Mouse (Mus musculus): ENCODE results near the gene Miga1. TPM values are rescaled to one million over a fixed set of nuclear protein-coding genes. Genes with fewer than 3 reads are reported as not detected.

Miga1 gene
- total and polyA plus RNA-seq, 2 experiments = 0.94 to 2.2 TPM

DNA sequence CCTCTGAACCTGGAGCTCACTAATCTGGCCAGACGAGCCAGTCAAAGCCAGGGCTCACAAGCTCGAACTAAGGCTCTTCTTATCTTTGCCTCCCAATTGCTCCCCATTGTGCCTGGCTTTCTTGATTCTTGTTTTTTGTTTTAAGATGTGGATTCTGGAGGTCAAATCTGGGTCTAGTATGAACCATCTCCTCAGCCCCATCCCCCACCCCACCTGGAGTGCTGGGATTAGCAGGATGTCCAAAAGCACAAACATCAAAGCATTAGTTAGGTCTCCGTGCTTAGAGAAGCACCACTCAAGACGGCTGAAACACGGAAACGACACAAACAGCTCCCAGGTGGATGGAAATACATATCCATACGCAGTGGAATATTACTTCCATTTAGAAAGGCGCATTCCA is 4.1 kb downstream of the Miga1 start:
- Histone ChIP-seq H3K36me3 (ENCODE audit: control insufficient read depth, insufficient read depth, low read length) (no peaks in the 10 kb centered on the region), H3K79me2 (ENCODE audit: control insufficient read depth, insufficient read depth, low read length) (no peaks in the 10 kb centered on the region), H3K27ac (replicated peaks; ENCODE audit: insufficient read depth, low read depth, low read length) (no peak overlapping the region), H3K27me3 (ENCODE audit: control insufficient read depth, insufficient read depth, low read length) (no peaks in the 10 kb centered on the region), H3K9ac (ENCODE audit: low read depth, low read length) (no peak overlapping the region), H3K4me1 (ENCODE audit: control insufficient read depth, insufficient read depth, low read length) (no peaks in the 10 kb centered on the region; the same call in 1 of the 2 replicates), H3K4me3 (ENCODE audit: insufficient read depth, low read depth, low read length) (no peak overlapping the region)
- WGBS = 91% methylated on average over 8 of the region's 8 CpGs
- TF ChIP-seq CTCF (IDR thresholded peaks at IDR 0.05; ENCODE audit: low read depth, low read length) = no peak
- no peak for DNase-seq (ENCODE audit: extremely low read depth, low read depth, low spot score)

DNA sequence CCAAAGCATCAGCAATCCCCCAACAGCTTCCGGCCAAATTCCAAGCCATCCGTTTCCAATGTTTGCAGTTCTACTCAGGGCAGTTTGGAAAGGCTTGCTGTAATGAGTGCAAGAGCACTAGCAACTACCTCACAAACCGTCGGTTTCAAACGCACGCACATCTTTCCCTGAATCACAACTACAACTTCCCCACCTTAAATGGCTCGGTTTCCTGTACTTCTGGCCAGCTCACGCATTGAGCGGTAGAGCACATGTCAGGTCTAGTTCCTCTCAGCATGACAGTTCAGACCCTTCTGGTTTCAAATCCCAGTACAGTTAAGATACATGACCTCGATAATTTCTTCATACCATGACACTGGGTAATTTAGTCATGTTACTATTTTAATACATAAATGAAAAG is 6.6 kb downstream of the Miga1 start:
- no peak for DNase-seq (ENCODE audit: extremely low read depth, low read depth, low spot score)
- no peaks in the 10 kb centered on the region for H3K36me3 ChIP-seq (ENCODE audit: control insufficient read depth, insufficient read depth, low read length)
- H3K4me1 ChIP-seq (ENCODE audit: control insufficient read depth, insufficient read depth, low read length) = no peaks in the 10 kb centered on the region
- H3K4me3 ChIP-seq (ENCODE audit: insufficient read depth, low read depth, low read length) = no peak overlapping the region
- no peak overlapping the region for H3K27ac ChIP-seq (replicated peaks; ENCODE audit: insufficient read depth, low read depth, low read length)
- no peaks in the 10 kb centered on the region for H3K27me3 ChIP-seq (ENCODE audit: control insufficient read depth, insufficient read depth, low read length)
- TF ChIP-seq CTCF (IDR thresholded peaks at IDR 0.05; ENCODE audit: low read depth, low read length) (no peak), POLR2A (IDR thresholded peaks at IDR 0.05; ENCODE audit: extremely low read depth, insufficient read depth, low read length) (no peak)
- H3K79me2 ChIP-seq (ENCODE audit: control insufficient read depth, insufficient read depth, low read length) = no peaks in the 10 kb centered on the region
- no peak overlapping the region for H3K9ac ChIP-seq (ENCODE audit: low read depth, low read length)
- 61% methylated on average over 10 of the region's 10 CpGs for WGBS

DNA sequence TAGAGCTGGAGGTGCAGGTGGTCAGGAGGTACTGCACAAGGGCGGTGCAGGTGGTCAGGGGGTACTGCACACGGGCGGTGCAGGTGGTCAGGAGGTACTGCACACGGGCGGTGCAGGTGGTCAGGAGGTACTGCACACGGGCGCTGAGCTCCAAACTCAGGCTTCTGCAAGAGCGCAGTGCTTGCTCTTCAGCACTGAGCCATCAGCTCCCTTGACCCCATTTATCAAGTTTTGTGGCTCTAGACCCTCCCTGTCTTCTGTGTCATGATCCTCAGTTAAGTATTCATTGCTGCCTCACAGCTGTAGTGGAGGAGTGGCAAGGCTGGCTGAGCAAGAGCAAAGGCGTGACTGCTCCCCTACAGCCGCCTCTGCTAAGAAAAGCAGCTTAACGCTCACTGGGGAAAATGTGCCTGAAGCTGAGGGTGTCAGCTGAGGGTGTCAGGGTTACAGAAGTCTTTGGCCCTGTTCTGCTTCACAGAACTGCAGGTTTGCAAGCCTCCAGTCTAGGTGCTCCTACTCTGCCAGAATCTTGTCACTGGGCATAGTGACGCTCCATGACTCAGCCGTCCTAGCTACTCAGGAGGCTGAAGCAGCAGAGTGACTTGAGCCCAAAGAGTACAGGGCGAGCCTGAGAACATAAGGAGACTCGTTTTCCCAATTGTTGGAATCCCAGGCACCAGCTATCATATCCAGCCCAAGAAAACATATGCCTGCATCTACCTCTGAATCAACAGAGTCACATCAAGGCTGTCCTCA is 7.5 kb downstream of the Miga1 start:
- whole genome bisulfite sequencing = 96% methylated on average over 15 of the region's 15 CpGs
- Histone ChIP-seq H3K4me3 (ENCODE audit: insufficient read depth, low read depth, low read length) (no peak overlapping the region), H3K36me3 (ENCODE audit: control insufficient read depth, insufficient read depth, low read length) (no peaks in the 10 kb centered on the region), H3K79me2 (ENCODE audit: control insufficient read depth, insufficient read depth, low read length) (no peaks in the 10 kb centered on the region), H3K9ac (ENCODE audit: low read depth, low read length) (no peak overlapping the region), H3K4me1 (ENCODE audit: control insufficient read depth, insufficient read depth, low read length) (no peaks in the 10 kb centered on the region), H3K27ac (replicated peaks; ENCODE audit: insufficient read depth, low read depth, low read length) (no peak overlapping the region), H3K27me3 (ENCODE audit: control insufficient read depth, insufficient read depth, low read length) (no peaks in the 10 kb centered on the region)
- DNase-seq (ENCODE audit: extremely low read depth, low read depth, low spot score) = no peak
- TF ChIP-seq POLR2A (IDR thresholded peaks at IDR 0.05; ENCODE audit: extremely low read depth, insufficient read depth, low read length) = no peak
- TF ChIP-seq CTCF (IDR thresholded peaks at IDR 0.05; ENCODE audit: low read depth, low read length) = no peak

DNA sequence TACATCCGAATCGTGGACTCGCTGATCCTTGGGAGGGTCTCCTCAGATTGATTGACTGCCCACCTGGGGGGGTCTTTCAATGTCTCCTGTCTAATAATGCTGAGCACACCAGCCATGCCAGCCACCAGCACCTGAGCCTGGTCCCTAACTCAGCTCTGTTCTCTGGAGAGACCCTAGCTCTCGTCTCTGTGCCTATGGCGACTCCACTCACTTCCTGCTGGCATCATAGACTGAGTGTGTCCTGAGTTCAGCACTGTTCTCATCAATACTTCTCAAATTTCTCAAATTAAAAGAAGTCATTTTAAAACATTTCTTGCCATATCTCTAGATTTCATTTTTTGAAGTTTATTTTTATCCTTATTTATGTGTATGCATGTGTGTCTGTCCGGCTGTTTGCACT is 8.1 kb downstream of the Miga1 start:
- no peaks in the 10 kb centered on the region for H3K27me3 ChIP-seq (ENCODE audit: control insufficient read depth, insufficient read depth, low read length)
- TF ChIP-seq POLR2A (IDR thresholded peaks at IDR 0.05; ENCODE audit: extremely low read depth, insufficient read depth, low read length) (no peak), CTCF (IDR thresholded peaks at IDR 0.05; ENCODE audit: low read depth, low read length) (no peak)
- H3K79me2 ChIP-seq (ENCODE audit: control insufficient read depth, insufficient read depth, low read length) = no peaks in the 10 kb centered on the region
- H3K4me3 ChIP-seq (ENCODE audit: insufficient read depth, low read depth, low read length) = no peak overlapping the region
- H3K9ac ChIP-seq (ENCODE audit: low read depth, low read length) = no peak overlapping the region
- no peaks in the 10 kb centered on the region for H3K36me3 ChIP-seq (ENCODE audit: control insufficient read depth, insufficient read depth, low read length)
- DNase-seq (ENCODE audit: extremely low read depth, low read depth, low spot score) = no peak
- WGBS = 96% methylated on average over 6 of the region's 6 CpGs
- H3K27ac ChIP-seq (replicated peaks; ENCODE audit: insufficient read depth, low read depth, low read length) = no peak overlapping the region
- no peaks in the 10 kb centered on the region for H3K4me1 ChIP-seq (ENCODE audit: control insufficient read depth, insufficient read depth, low read length)

DNA sequence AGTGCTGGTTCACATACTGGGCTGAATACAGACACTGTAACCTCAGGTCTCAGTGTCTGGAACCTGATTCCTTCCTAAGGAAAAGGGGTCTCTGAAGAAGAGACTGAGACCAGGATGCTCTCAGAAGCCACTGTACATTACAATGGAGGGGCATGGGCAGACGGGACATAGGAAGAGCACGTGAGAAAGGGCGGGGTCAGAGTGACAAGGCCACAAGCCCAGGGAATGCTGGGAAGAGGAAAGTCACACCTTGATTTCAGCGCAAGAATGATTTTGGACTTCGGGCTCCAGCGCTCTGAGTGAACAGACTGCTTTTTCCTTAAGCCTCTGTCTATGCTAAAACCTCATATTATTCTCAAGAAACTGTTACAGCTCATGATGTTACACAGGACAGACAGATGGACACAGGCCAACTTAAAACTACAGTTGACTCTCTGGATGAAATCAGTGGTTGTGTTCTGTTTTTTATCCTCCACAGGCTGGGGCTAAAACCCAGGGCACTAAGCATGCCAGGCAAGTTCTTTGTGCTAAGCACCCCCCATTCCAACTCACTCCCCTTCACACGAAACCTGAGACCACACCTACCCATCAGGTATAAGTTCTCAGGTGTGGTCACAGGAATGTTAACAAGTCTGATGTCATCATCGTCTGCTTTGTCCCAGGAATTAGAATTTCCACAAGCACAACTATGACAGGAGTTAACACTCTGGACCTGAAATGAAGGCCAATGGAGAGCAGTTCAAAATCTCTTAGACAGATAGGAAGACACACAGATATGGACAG is 18.3 kb downstream of the Miga1 start:
- TF ChIP-seq POLR2A (IDR thresholded peaks at IDR 0.05; ENCODE audit: extremely low read depth, insufficient read depth, low read length) (no peak), CTCF (IDR thresholded peaks at IDR 0.05; ENCODE audit: low read depth, low read length) (no peak)
- Histone ChIP-seq H3K4me1 (ENCODE audit: control insufficient read depth, insufficient read depth, low read length) (no peaks in the 10 kb centered on the region), H3K36me3 (ENCODE audit: control insufficient read depth, insufficient read depth, low read length) (no peaks in the 10 kb centered on the region), H3K79me2 (ENCODE audit: control insufficient read depth, insufficient read depth, low read length) (no peaks in the 10 kb centered on the region), H3K27me3 (ENCODE audit: control insufficient read depth, insufficient read depth, low read length) (no peaks in the 10 kb centered on the region), H3K9ac (ENCODE audit: low read depth, low read length) (no peak overlapping the region), H3K4me3 (ENCODE audit: insufficient read depth, low read depth, low read length) (no peak overlapping the region), H3K27ac (replicated peaks; ENCODE audit: insufficient read depth, low read depth, low read length) (no peak overlapping the region)
- WGBS = 93% methylated on average over 8 of the region's 8 CpGs
- DNase-seq (ENCODE audit: extremely low read depth, low read depth, low spot score) = no peak
